Mouse (Mus musculus) T-cell, adult 66 days (primary cell): ENCODE data around the gene Cyp39a1. TPM values are rescaled to one million over a fixed set of nuclear protein-coding genes. Genes with fewer than 3 reads are reported as not detected.

Experiments
- total RNA-seq, 2 experiments: library from RNA; stranded (reverse); gene quantifications; 3 replicates in 1 of 2; 4 replicates in 1 of 2; pipeline ENCODE4 v1.2.4; 2023

Cyp39a1 gene
- 1 to 10 TPM; 2.1 to 2.8 TPM for total RNA-seq

DNA sequence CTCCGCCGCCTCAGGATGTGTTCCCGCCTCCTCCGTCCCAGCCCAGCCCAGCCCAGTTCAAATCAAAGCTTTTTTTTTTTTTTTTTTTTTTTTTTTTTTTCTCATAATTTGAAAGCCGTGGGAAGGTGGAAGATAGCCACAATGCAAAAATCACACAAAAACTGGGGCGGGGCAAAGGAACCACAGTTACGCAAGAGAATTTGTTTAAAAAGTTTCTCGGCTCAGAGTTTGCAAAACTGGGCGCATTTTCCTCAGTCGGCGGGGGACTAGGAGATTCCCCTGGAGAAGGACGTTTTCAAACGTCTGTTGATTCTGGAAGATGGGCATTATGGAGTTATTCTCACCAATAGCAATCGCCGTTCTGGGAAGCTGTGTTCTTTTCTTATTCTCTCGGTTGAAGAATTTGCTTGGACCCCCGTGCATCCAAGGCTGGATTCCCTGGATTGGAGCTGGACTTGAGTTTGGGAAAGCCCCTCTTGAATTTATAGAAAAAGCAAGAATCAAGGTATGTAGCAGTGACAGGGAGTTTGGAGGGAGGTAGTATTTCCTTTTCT is at the start of gene Cyp39a1:
Gene Cyp39a1 (plus strand): TSS at position 136 of the 554 bp plus-strand sequence.

DNA sequence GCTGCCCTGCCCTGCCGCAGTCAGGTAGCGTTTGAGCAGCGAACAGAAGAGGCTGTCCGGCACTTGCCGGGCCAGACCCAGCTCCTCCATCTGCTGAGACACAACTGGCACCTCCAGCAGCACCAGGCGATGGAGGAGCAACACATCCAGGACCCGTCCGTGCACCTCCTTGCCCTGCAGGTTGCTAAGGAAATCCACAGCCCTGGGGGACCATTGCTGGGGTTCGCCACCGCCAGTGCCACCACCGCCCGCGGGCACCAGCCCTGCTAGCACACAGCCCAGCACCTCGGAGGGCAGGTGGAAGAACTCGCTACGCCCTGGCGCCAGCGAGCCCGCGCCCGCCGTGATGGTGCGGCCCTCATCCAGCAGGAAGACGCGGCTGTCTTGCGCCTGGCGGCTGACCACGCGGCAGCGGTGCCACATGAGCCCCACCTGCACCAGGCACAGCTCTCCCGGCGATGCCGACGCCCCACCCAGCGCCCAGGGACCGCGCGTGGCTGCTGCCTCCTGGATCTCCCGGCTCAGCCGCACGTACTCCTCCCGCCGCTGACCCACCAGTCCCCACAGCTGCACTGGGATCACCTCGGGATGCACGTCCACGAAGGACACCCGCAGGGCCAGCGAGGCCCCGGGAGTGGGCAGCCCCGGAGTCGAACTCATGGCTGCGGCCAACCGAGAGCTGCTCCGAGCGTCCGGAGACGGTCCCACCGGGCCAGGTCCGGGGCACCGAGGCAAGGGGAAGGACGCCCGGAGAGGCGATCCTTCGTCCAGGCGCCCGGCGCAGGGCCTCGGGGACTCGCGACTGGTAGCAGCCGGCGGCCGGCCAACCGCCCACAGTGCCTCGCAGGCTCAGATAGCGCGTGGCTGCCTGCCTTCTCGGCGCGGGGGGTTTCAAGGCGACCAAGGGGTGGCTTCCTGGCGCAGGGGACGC is 37.5 kb upstream of the Cyp39a1 start, which contains the start of gene Tdrd6:
Gene Tdrd6 (minus strand): TSS at position 804 of the 931 bp plus-strand sequence.

DNA sequence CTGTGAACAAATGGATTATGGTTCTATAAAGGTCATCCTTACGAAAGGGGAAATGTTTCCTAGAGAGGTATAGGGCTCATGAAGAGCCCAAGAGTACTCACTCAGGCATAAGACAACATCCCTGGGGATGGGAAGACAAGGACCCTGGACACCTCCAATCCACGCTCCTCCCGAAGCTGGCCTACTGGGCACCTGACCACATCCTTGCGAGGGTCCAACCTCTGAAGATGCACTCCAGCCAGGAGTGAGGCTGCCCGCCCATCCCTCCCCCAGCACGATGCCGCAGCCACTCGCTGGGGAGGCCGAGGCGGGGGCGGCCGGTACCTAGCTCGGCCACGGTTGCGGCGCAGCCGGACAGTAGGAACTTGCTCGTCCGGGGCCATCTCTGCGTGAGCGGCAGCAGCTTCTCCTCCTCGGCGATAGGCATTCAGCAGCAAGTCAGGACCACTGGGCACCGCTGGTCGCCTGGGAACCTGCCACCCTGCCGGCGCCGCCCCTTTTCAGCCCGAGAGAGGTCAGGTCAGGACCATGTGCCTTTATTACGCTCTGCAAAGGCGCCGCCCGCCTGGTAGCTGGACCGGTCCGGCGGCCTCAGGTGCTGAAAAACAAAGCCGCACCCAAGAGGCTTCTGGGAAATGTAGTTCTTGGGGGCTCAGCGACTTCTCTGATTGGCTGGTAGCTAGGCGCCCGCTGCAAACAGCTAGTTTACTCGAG is 492 bp upstream of the Cyp39a1 start, which contains the start of gene Slc25a27:
Gene Slc25a27 (minus strand): TSS at position 639 of the 714 bp plus-strand sequence.

Other genes with a start within 250 kb of the Cyp39a1 start
- gene Mep1a, start 164.6 kb upstream of the Cyp39a1 start, total RNA-seq: not detected
- gene Ankrd66, start 123.8 kb upstream of the Cyp39a1 start, total RNA-seq: not detected
- gene Pla2g7, start 99.3 kb upstream of the Cyp39a1 start, total RNA-seq: 1 to 10 TPM; 1.1 to 1.2 TPM
- gene Tdrd6, start 37.1 kb upstream of the Cyp39a1 start, total RNA-seq: under 1 TPM; 0.09 to 0.12 TPM
- gene Slc25a27, start 211 bp upstream of the Cyp39a1 start, total RNA-seq: 10 to 100 TPM; 14.5 to 18.2 TPM
- not detected for gene Rcan2, start 133.9 kb downstream of the Cyp39a1 start, total RNA-seq